Mouse (Mus musculus) liver, embryonic 15.5 days (tissue): ENCODE measurements around the gene Sec11a. TPM values are rescaled to one million over a fixed set of nuclear protein-coding genes. Genes with fewer than 3 reads are reported as not detected.

Source experiments
- ATAC-seq: fragments of 200-750 bp; cut with Nextera tagmentation; 2 replicates; pipeline ENCODE4 v1.8.0; 2017; ENCODE audit warnings: moderate number of reproducible peaks, mild to moderate bottlenecking, moderate library complexity; ENCODE audit not compliant: insufficient read depth
- H3K27ac ChIP-seq: fragments of 300-500 bp; sonication (generic); replicated peaks from 2 replicates; pipeline ENCODE4 v1.5.1; 2015; ENCODE audit warnings: mild to moderate bottlenecking, inconsistent platforms
- H3K27me3 ChIP-seq: fragments of 300-500 bp; sonication (generic); 2 replicates; pipeline ENCODE4 v1.6.1; 2015; ENCODE audit warnings: mild to moderate bottlenecking, inconsistent platforms
- H3K36me3 ChIP-seq: fragments of 300-500 bp; sonication (generic); replicated peaks from 2 replicates; pipeline ENCODE4 v1.6.1; 2015; ENCODE audit warnings: moderate library complexity, mild to moderate bottlenecking, inconsistent platforms
- H3K4me1 ChIP-seq: fragments of 300-500 bp; sonication (generic); replicated peaks from 2 replicates; pipeline ENCODE4 v1.6.1; 2015; ENCODE audit warnings: inconsistent platforms
- H3K4me2 ChIP-seq: fragments of 300-500 bp; sonication (generic); 2 replicates; pipeline ENCODE4 v1.6.1; 2015; ENCODE audit warnings: moderate library complexity, mild to moderate bottlenecking, inconsistent platforms
- H3K4me3 ChIP-seq: fragments of 300-500 bp; sonication (generic); replicated peaks from 2 replicates; pipeline ENCODE4 v1.5.1; 2015; ENCODE audit warnings: mild to moderate bottlenecking, inconsistent platforms
- H3K9ac ChIP-seq: fragments of 300-500 bp; sonication (generic); 2 replicates; pipeline ENCODE4 v1.6.1; 2015; ENCODE audit warnings: moderate library complexity, mild to moderate bottlenecking, inconsistent platforms
- H3K9me3 ChIP-seq: fragments of 300-500 bp; sonication (generic); replicated peaks from 2 replicates; pipeline ENCODE4 v1.6.1; 2016; ENCODE audit warnings: inconsistent platforms
- WGBS: fragments of 180-500 bp; shearing (Covaris S2); methylation state at CpG from one replicate; pipeline ENCODE4 v1.1.7; 2015; ENCODE audit warnings: mixed read lengths; ENCODE audit not compliant: insufficient replicate concordance; 5-methylcytosine and 5-hydroxymethylcytosine counted together
- polyA plus RNA-seq: library from polyadenylated mRNA; unstranded; fragments of >200 nt; fragmentation: Nextera tagmentation; extraction: Ambion mirVana; gene quantifications from 2 replicates; pipeline ENCODE4 v1.2.1, GENCODE M21; 2015

Gene Sec11a
- polyA plus RNA-seq, 1 experiment from 2014 or later = 96.7 TPM

DNA sequence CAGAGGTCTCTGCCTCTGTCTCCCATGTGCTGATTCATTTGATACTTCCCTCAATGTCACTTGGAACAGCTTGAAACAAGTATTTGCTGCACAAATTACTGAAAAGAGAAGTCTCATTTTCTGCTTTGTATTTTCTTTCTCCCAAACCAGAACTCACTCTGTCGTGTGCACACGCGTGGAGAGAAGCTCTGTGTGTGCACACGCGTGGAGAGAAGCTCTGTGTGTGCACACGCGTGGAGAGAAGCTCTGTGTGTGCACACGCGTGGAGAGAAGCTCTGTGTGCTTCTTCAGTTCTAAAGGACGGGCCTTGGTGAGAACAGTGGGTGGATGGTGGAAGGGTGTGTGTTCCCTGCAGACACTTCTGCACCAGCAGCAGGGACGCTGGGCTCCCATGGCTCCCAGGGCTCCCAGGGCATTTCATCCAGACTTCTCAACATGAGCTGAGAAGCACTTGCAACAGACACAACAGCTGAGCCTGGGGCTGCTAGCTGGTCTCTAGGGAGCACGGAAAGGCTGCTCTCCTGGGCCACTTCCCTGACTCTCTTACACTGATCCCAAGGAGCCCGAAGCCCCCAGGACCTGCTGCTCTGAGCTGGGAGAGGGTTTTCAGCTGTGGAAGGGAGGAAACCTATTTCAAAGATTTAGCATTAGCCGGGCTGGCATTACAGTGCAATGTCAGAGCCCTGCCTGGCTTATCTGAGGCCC, 52.6 kb downstream of the Sec11a start:
- Histone ChIP-seq H3K9ac (no peak overlapping the region), H3K4me1 (peaks cover 6% of the 10 kb centered on the region), H3K4me2 (no peak overlapping the region), H3K36me3 (peaks cover 73% of the 10 kb centered on the region), H3K9me3 (no peaks in the 10 kb centered on the region), H3K27ac (no peak overlapping the region), H3K4me3 (no peak overlapping the region), H3K27me3 (no peaks in the 10 kb centered on the region)
- no peak for ATAC-seq
- WGBS = 85% methylated on average over 14 of the region's 14 CpGs

- Histone ChIP-seq H3K4me2 (no peak overlapping the region), H3K36me3 (peaks cover 73% of the 10 kb centered on the region), H3K9ac (no peak overlapping the region), H3K9me3 (no peaks in the 10 kb centered on the region), H3K4me3 (no peak overlapping the region), H3K27me3 (no peaks in the 10 kb centered on the region), H3K4me1 (peaks cover 6% of the 10 kb centered on the region), H3K27ac (no peak overlapping the region)
- WGBS = 70% methylated on average over 7 of the region's 7 CpGs
- no peak for ATAC-seq
Measured at GRCm38 (mm10) chr7:80894196-80894595, 53.4 kb downstream of the Sec11a start.

DNA sequence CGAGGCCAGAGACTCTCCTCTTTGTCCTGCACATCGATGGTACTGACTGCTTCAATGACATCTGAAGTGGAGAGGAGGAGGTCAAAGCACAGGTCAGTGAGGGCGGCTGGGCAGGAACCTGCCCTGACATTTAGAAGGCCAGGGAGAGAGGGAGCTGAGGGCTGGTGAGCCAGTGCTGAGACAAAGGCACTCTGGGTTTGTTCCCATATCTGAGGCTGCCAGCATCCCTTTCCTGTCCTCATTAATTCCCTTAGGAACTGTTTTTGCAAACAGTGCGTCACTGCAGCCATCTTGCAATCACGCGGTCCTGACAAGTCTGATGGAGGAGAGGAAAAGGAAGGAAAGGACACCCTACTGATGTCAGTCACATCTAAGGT, 53.8 kb downstream of the Sec11a start:
- no peak overlapping the region for H3K27ac ChIP-seq
- H3K4me3 ChIP-seq = no peak overlapping the region
- no peak for ATAC-seq
- WGBS = 76% methylated on average over 6 of the region's 6 CpGs
- no peaks in the 10 kb centered on the region for H3K27me3 ChIP-seq
- no peaks in the 10 kb centered on the region for H3K9me3 ChIP-seq
- peaks cover 69% of the 10 kb centered on the region for H3K36me3 ChIP-seq
- no peak overlapping the region for H3K9ac ChIP-seq
- no peak overlapping the region for H3K4me2 ChIP-seq
- peaks cover 9% of the 10 kb centered on the region for H3K4me1 ChIP-seq

DNA sequence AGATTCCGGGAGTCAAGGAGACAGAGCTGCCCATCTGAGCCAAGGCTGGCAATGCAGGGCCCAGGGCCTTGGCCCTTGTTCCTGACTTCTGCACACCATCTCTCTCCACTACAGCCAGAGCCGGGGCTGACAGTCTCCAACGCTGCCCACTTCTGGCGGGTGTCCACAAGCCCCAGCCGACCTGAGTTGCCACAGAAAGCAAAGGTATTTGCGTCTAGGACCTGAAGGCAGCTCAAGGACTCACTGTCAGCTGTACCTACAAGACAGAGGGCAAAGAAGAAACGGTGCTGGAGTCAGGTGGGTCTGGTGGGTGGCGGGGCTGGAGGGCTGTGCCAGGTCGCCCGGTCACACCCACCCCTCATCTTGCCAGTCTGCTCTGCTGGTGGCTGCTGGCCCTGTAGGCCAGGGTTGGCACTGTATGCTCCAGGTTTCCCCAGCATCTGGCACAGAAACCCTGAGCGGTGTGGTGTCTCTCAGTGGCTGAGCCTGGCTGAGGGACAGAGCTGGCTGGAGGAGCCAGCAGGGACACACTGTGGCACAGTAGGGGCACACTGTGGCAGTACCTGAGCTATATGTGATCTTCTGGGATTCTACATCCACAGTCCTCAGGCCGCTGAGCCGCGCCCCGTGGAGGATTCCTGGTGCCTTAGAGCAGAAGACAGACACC, 54.4 kb downstream of the Sec11a start:
- no peak for ATAC-seq
- no peak overlapping the region for H3K4me3 ChIP-seq
- peaks cover 9% of the 10 kb centered on the region for H3K4me1 ChIP-seq
- WGBS = 79% methylated on average over 15 of the region's 15 CpGs
- H3K36me3 ChIP-seq = peaks cover 64% of the 10 kb centered on the region
- no peaks in the 10 kb centered on the region for H3K27me3 ChIP-seq
- H3K4me2 ChIP-seq = no peak overlapping the region
- H3K9me3 ChIP-seq = no peaks in the 10 kb centered on the region
- H3K27ac ChIP-seq = no peak overlapping the region
- no peak overlapping the region for H3K9ac ChIP-seq

GRCm38 (mm10) chr7:80889841-80890241, 57.7 kb downstream of the Sec11a start:
- no peak overlapping the region for H3K9ac ChIP-seq
- 40% methylated on average over 13 of the region's 13 CpGs for WGBS
- no peaks in the 10 kb centered on the region for H3K9me3 ChIP-seq
- no peak overlapping the region for H3K4me3 ChIP-seq
- H3K4me2 ChIP-seq = no peak overlapping the region
- ATAC-seq = no peak
- H3K36me3 ChIP-seq = peaks cover 41% of the 10 kb centered on the region
- H3K4me1 ChIP-seq = peaks cover 9% of the 10 kb centered on the region
- no peaks in the 10 kb centered on the region for H3K27me3 ChIP-seq
- H3K27ac ChIP-seq = peak overlapping the region; percentile 7

- no peak overlapping the region for H3K4me2 ChIP-seq
- no peak overlapping the region for H3K27ac ChIP-seq
- WGBS = 55% methylated on average over 9 of the region's 9 CpGs
- no peak for ATAC-seq
- no peaks in the 10 kb centered on the region for H3K9me3 ChIP-seq
- H3K36me3 ChIP-seq = peaks cover 33% of the 10 kb centered on the region
- no peak overlapping the region for H3K4me3 ChIP-seq
- H3K4me1 ChIP-seq = peaks cover 9% of the 10 kb centered on the region
- no peaks in the 10 kb centered on the region for H3K27me3 ChIP-seq
- H3K9ac ChIP-seq = no peak overlapping the region
Measured at GRCm38 (mm10) chr7:80889021-80889511, 58.5 kb downstream of the Sec11a start.

- H3K27ac ChIP-seq = no peak overlapping the region
- no peak overlapping the region for H3K4me2 ChIP-seq
- H3K9me3 ChIP-seq = no peaks in the 10 kb centered on the region
- peaks cover 29% of the 10 kb centered on the region for H3K36me3 ChIP-seq
- H3K4me3 ChIP-seq = no peak overlapping the region
- no peaks in the 10 kb centered on the region for H3K27me3 ChIP-seq
- peaks cover 12% of the 10 kb centered on the region for H3K4me1 ChIP-seq
- ATAC-seq = no peak
- H3K9ac ChIP-seq = no peak overlapping the region
- 77% methylated on average over 7 of the region's 7 CpGs for WGBS
Measured at GRCm38 (mm10) chr7:80888595-80888994, 59.0 kb downstream of the Sec11a start.

GRCm38 (mm10) chr7:80885666-80886065, 61.9 kb downstream of the Sec11a start:
- WGBS = 18% methylated on average over 1 of the region's 1 CpGs

DNA sequence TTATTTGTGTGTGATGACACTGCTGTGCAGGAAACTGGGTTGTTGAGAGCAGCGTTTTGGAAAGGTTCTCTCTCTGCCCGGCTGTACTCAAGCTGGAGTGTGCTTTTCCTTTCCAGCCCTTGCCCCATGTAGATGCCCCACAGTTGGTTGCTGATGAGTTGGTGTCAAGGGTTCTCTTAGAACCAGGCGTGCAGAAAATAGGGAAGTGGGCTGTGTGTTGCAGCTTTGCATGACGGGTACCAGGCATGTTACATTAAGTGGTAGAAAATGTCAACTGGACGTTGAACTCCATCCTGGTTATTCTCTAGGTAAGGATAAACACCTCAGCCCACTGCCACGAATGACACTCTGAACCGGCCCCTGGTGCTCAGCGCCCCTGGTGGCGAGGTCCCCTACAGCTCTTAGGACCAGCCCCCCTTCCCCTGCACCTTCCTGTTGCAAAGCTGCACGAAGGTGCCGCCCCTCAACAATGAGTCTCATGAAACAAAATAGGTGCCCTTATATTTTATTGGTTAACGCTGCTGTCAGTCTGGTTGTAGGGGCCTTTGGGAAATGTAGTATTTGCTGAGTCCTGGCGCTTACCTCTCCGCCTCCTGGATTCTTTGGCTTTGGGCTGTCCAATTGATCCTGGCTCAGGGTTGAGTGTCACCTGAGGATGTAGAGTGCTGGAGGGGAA, 64.6 kb downstream of the Sec11a start:
- H3K4me3 ChIP-seq = peak overlapping the region; percentile 26
- ATAC-seq = peak; percentile 84
- H3K36me3 ChIP-seq = no peaks in the 10 kb centered on the region
- no peak overlapping the region for H3K9ac ChIP-seq
- H3K9me3 ChIP-seq = no peaks in the 10 kb centered on the region
- H3K27me3 ChIP-seq = no peaks in the 10 kb centered on the region
- WGBS = 8% methylated on average over 14 of the region's 14 CpGs
- H3K27ac ChIP-seq = no peak overlapping the region
- H3K4me1 ChIP-seq = peaks cover 12% of the 10 kb centered on the region
- H3K4me2 ChIP-seq = peak overlapping the region; percentile 58

More at GRCm38 (mm10) chr7:80885666-80886065, 61.9 kb downstream of the Sec11a start:
- no peak for ATAC-seq
- Histone ChIP-seq H3K27ac (no peak overlapping the region), H3K9me3 (no peaks in the 10 kb centered on the region), H3K4me1 (peaks cover 21% of the 10 kb centered on the region), H3K4me2 (no peak overlapping the region), H3K27me3 (no peaks in the 10 kb centered on the region), H3K36me3 (peaks cover under 1% of the 10 kb centered on the region), H3K4me3 (no peak overlapping the region), H3K9ac (no peak overlapping the region)

GRCm38 (mm10) chr7:80875727-80876126, 71.9 kb downstream of the Sec11a start:
- H3K4me1 ChIP-seq = peaks cover 17% of the 10 kb centered on the region
- H3K9me3 ChIP-seq = no peaks in the 10 kb centered on the region
- no peak for ATAC-seq
- 77% methylated on average over 37 of the region's 37 CpGs for WGBS
- H3K9ac ChIP-seq = no peak overlapping the region
- H3K4me2 ChIP-seq = no peak overlapping the region
- H3K27me3 ChIP-seq = no peaks in the 10 kb centered on the region
- no peak overlapping the region for H3K27ac ChIP-seq
- peaks cover 20% of the 10 kb centered on the region for H3K36me3 ChIP-seq
- no peak overlapping the region for H3K4me3 ChIP-seq

- H3K27ac ChIP-seq = no peak overlapping the region
- H3K4me3 ChIP-seq = no peak overlapping the region
- H3K36me3 ChIP-seq = peaks cover 26% of the 10 kb centered on the region
- peaks cover 17% of the 10 kb centered on the region for H3K4me1 ChIP-seq
- H3K27me3 ChIP-seq = no peaks in the 10 kb centered on the region
- H3K4me2 ChIP-seq = no peak overlapping the region
- 73% methylated on average over 2 of the region's 2 CpGs for WGBS
- ATAC-seq = no peak
- no peaks in the 10 kb centered on the region for H3K9me3 ChIP-seq
- no peak overlapping the region for H3K9ac ChIP-seq
Measured at GRCm38 (mm10) chr7:80873631-80874030, 73.9 kb downstream of the Sec11a start.
